Mouse (Mus musculus) midbrain, postnatal 0 days (tissue): ENCODE data around the gene Rsph10b. TPM values are rescaled to one million over a fixed set of nuclear protein-coding genes. Genes with fewer than 3 reads are reported as not detected.

Experiments used
- ATAC-seq: fragments of 200-750 bp; cut with Nextera tagmentation; 2 replicates; pipeline ENCODE4 v1.8.0; 2017; ENCODE audit warnings: moderate number of reproducible peaks, mild to moderate bottlenecking, moderate TSS enrichment, moderate library complexity; ENCODE audit not compliant: low FRiP score
- DNase-seq: peaks from one replicate; pipeline ENCODE4 v3.0.0-alpha.2; 2015; ENCODE audit warnings: low spot score
- H3K27ac ChIP-seq: fragments of 300-500 bp; sonication (generic); 2 replicates; pipeline ENCODE4 v1.5.1; 2014; ENCODE audit warnings: low read depth, mild to moderate bottlenecking, low read length, mixed read lengths
- H3K27me3 ChIP-seq: fragments of 300-500 bp; sonication (generic); 2 replicates; pipeline ENCODE4 v1.6.1; 2014; ENCODE audit warnings: low read length, control low read depth, mixed read lengths; ENCODE audit not compliant: insufficient read depth
- H3K36me3 ChIP-seq: fragments of 300-500 bp; sonication (generic); 2 replicates; pipeline ENCODE4 v1.6.1; 2014; ENCODE audit warnings: low read length, control low read depth, mixed read lengths; ENCODE audit not compliant: insufficient read depth
- H3K4me1 ChIP-seq: fragments of 300-500 bp; sonication (generic); 2 replicates; pipeline ENCODE4 v1.6.1; 2014; ENCODE audit warnings: mild to moderate bottlenecking, control low read depth, antibody characterized with exemption, low read length, mixed read lengths; ENCODE audit not compliant: insufficient read depth
- H3K4me2 ChIP-seq: fragments of 300-500 bp; sonication (generic); 2 replicates; pipeline ENCODE4 v1.6.1; 2014; ENCODE audit warnings: low read depth, mild to moderate bottlenecking, low read length, mixed read lengths; ENCODE audit not compliant: poor library complexity, severe bottlenecking
- H3K4me3 ChIP-seq: fragments of 300-500 bp; sonication (generic); 2 replicates; pipeline ENCODE4 v1.5.1; 2014; ENCODE audit warnings: low read depth, mild to moderate bottlenecking, low read length, moderate library complexity
- H3K9ac ChIP-seq: fragments of 300-500 bp; sonication (generic); replicated peaks from 2 replicates; pipeline ENCODE4 v1.6.1; 2014; ENCODE audit warnings: mild to moderate bottlenecking, low read length, moderate library complexity, mixed read lengths; ENCODE audit not compliant: poor library complexity, severe bottlenecking
- H3K9me3 ChIP-seq: fragments of 300-500 bp; sonication (generic); 2 replicates; pipeline ENCODE4 v1.6.1; 2016; ENCODE audit warnings: low read length, control low read depth
- CTCF ChIP-seq: IDR thresholded peaks from 2 replicates; pipeline ENCODE4 v1.5.1; 2016; ENCODE audit warnings: antibody characterized with exemption, mild to moderate bottlenecking
- WGBS: fragments of 180-500 bp; shearing (Covaris S2); extraction: QIAGEN DNeasy Blood & Tissue Kit; methylation state at CpG from one replicate; pipeline ENCODE4 v1.1.7; 2014; 5-methylcytosine and 5-hydroxymethylcytosine counted together
- polyA plus RNA-seq: library from polyadenylated mRNA; unstranded; fragments of >200 nt; fragmentation: Nextera tagmentation; extraction: Ambion mirVana; gene quantifications from 2 replicates; pipeline ENCODE4 v1.2.1, GENCODE M21; 2015
- total RNA-seq: library from RNA; depleted of rRNA; stranded (reverse); fragments of >200 nt; gene quantifications from 2 replicates; pipeline ENCODE4 v1.2.3, GENCODE M21; 2014

Gene Rsph10b
- total and polyA plus RNA-seq, 2 experiments from 2014 or later: 5.8 to 6.8 TPM

DNA sequence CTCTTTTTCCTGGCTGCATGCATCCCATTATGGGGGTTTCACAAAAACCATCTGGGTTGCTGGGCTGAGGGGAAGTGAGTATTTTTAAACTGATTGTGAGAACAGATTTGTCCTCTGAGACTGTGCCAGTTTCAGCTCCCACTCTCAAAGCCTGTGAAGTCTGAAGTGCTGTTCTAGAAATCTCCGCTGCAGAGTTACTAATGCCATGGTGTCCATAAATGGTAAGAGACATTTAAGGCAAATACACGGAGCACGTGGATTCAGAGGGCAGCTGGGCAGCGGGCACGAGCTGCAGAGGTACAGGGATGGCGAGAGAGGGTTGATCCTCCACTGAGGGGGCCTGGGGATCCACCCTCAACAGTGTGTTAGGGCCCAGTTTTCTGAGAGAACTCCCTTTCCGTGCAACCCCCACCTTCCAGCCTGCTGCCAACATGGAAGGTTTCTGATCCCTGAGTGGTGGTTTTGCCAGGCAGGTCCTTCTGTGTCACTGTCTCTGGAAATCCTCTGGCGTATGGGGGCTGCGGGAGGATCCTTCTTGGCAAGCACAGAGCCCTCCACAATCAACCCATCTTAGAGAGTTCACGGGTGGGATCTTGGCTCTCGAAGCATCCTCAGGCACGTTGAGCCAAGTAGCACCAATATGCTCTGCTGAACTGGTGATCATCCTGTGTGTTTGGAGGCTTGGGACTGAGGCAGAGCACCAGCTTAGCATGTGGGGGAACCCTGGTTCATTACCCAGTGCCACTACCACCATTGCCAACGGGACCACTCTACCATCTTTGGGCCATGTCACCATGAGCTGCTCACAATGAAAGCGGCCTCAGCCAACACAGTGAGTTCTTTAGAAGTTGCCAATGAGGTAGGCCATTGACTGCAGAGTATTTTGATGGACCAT is 10.6 kb downstream of the Rsph10b start:
- H3K27ac ChIP-seq: no peak overlapping the region

DNA sequence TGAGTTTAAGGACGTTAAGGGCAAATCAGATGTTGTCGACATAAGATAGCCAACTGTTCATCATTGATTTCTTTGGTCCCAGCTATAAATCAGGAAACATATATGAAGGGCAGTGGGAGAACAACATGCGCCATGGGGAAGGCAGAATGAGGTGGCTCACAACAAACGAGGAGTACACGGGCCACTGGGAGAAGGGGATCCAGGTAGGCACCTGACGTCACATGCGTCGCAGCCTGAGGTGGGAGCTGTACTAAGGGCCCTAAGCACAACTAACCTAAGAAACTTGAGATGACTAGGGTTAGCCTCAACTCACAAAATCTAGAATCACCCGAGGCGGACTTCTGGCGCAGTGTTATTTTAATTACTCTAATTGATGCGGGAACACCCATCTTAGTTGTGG is 15.5 kb downstream of the Rsph10b start:
- Histone ChIP-seq H3K4me2 (no peak overlapping the region), H3K27me3 (no peaks in the 10 kb centered on the region), H3K9me3 (no peaks in the 10 kb centered on the region), H3K36me3 (0 out of 2 replicates have a peak, but pooled peaks cover 3% of the 10 kb centered on the region), H3K27ac (no peak overlapping the region), H3K9ac (no peak overlapping the region), H3K4me1 (no peaks in the 10 kb centered on the region), H3K4me3 (no peak overlapping the region)
- DNase-seq: no peak
- TF ChIP-seq CTCF: no peak
- 91% methylated on average over 12 of the region's 12 CpGs for WGBS
- no peak for ATAC-seq

More for the DNA sequence above, 10.6 kb downstream of the Rsph10b start:
- H3K27me3 ChIP-seq: no peaks in the 10 kb centered on the region
- WGBS: 85% methylated on average over 14 of the region's 14 CpGs
- no peaks in the 10 kb centered on the region for H3K4me1 ChIP-seq
- no peak for ATAC-seq
- no peak for TF ChIP-seq CTCF
- H3K9me3 ChIP-seq: no peaks in the 10 kb centered on the region
- H3K36me3 ChIP-seq: 0 out of 2 replicates have a peak, but pooled peaks cover 3% of the 10 kb centered on the region
- no peak for DNase-seq
- H3K4me3 ChIP-seq: no peak overlapping the region
- no peak overlapping the region for H3K9ac ChIP-seq
- H3K4me2 ChIP-seq: no peak overlapping the region

GRCm38 (mm10) chr5:143950016-143950415 is 17.2 kb downstream of the Rsph10b start:
- no peaks in the 10 kb centered on the region for H3K27me3 ChIP-seq
- whole genome bisulfite sequencing: 41% methylated on average over 5 of the region's 5 CpGs
- no peaks in the 10 kb centered on the region for H3K4me1 ChIP-seq
- TF ChIP-seq CTCF: no peak
- ATAC-seq (no peak), DNase-seq (no peak)
- no peak overlapping the region for H3K27ac ChIP-seq
- H3K4me3 ChIP-seq: no peak overlapping the region
- no peak overlapping the region for H3K9ac ChIP-seq
- no peaks in the 10 kb centered on the region for H3K9me3 ChIP-seq
- H3K36me3 ChIP-seq: no peaks in the 10 kb centered on the region
- H3K4me2 ChIP-seq: no peak overlapping the region

DNA sequence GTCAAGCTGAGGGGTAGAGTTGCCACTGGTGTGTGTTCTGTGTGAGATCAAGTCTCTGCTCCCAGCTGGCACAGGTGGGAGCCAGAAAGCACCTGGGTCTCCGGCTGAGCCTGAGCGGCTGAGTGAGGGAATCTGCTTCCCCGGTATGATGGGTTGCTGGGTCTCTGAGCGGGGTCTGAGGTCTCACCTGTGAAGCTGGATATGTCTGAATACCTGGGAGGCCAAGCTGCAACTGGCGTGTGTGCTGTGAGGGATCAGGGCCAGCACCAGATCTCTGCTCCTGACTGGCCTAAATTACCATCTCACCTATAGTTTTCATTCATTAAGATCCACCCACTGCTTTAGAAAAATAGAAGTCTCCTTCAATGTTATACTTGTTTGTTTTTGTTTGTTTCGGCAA is 24.3 kb downstream of the Rsph10b start:
- Histone ChIP-seq H3K36me3 (peaks cover 9% of the 10 kb centered on the region; the same call in 1 of the 2 replicates), H3K27ac (no peak overlapping the region), H3K4me1 (no peaks in the 10 kb centered on the region), H3K27me3 (no peaks in the 10 kb centered on the region), H3K4me3 (no peak overlapping the region), H3K4me2 (no peak overlapping the region), H3K9me3 (no peaks in the 10 kb centered on the region), H3K9ac (no peak overlapping the region)
- ATAC-seq (no peak), DNase-seq (no peak)
- TF ChIP-seq CTCF: no peak
- 92% methylated on average over 6 of the region's 6 CpGs for WGBS

GRCm38 (mm10) chr5:143959551-143959950 is 26.7 kb downstream of the Rsph10b start:
- Histone ChIP-seq H3K27ac (no peak overlapping the region), H3K9me3 (no peaks in the 10 kb centered on the region), H3K9ac (no peak overlapping the region), H3K27me3 (no peaks in the 10 kb centered on the region), H3K36me3 (peaks cover 9% of the 10 kb centered on the region; the same call in 1 of the 2 replicates), H3K4me1 (no peaks in the 10 kb centered on the region), H3K4me2 (no peak overlapping the region), H3K4me3 (no peak overlapping the region)
- no peak for TF ChIP-seq CTCF
- DNase-seq (no peak), ATAC-seq (no peak)
- 94% methylated on average over 11 of the region's 11 CpGs for WGBS

DNA sequence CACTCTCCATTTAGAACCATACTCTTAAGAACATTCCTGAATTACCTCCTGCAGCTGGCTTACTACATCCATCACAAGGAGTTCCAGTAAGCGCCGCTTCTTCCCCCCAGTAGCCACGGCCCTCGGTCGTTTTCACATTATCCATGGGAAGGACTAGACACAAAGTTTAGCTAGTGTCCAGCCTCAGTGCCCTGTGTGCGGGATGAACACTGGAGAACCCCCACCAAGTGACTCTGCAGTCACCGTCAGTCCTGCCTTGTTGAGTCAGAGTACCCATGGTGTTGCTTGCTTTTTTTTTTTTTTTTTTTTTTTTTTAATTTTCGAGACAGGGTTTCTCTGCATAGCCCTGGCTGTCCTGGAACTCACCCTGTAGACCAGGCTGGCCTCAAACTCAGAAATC is 28.3 kb downstream of the Rsph10b start:
- no peak overlapping the region for H3K4me3 ChIP-seq
- 88% methylated on average over 7 of the region's 8 CpGs for WGBS
- H3K36me3 ChIP-seq: peaks cover 9% of the 10 kb centered on the region; the same call in 1 of the 2 replicates
- DNase-seq (no peak), ATAC-seq (no peak)
- H3K9me3 ChIP-seq: no peaks in the 10 kb centered on the region
- no peaks in the 10 kb centered on the region for H3K27me3 ChIP-seq
- H3K4me2 ChIP-seq: no peak overlapping the region
- TF ChIP-seq CTCF: no peak
- H3K4me1 ChIP-seq: no peaks in the 10 kb centered on the region
- no peak overlapping the region for H3K9ac ChIP-seq
- no peak overlapping the region for H3K27ac ChIP-seq
